In genomic region chr10:72577713-72578112, GRCm38 (mm10) we compare ENCODE assay signal across 31 mouse cellular contexts.
"Had no signal": no experiment of that assay in that cellular context is flagged by ENCODE, and none has a peak within 500 bp of the region (broad histone marks: within the 10 kb centered on the region; RNA-seq: fewer than 3 reads in every experiment).

No protein-coding gene starts in this region.

- H3K4me1 ChIP-seq: heart, embryonic 10.5 days; heart, embryonic 12.5 days; heart, embryonic 13.5 days; heart, embryonic 15.5 days; hindbrain, embryonic 10.5 days; intestine, embryonic 15.5 days; kidney, embryonic 15.5 days had no signal

- H3K4me2 ChIP-seq: heart, embryonic 11.5 days; heart, embryonic 12.5 days; heart, embryonic 13.5 days; heart, embryonic 15.5 days; hindbrain, embryonic 12.5 days; hindbrain, embryonic 13.5 days; hindbrain, embryonic 14.5 days; hindbrain, embryonic 15.5 days; intestine, embryonic 15.5 days; kidney, embryonic 15.5 days had no signal

- DNase-seq: heart, postnatal 10 days; heart, postnatal 14 days; heart, postnatal 4 days; kidney, adult 11 months; kidney, adult 18-20 months; kidney, adult 2 months; kidney, adult 8-10 months; kidney, adult 9 months; kidney, postnatal 10 days; kidney, postnatal 14 days; kidney, postnatal 25 days; kidney, postnatal 36 days; kidney, postnatal 4 days; layer of hippocampus, adult 9-11 months; layer of hippocampus, postnatal 36 days had no signal

- H3K27ac ChIP-seq: heart, embryonic 10.5 days; heart, embryonic 13.5 days; heart, embryonic 15.5 days; hindbrain, embryonic 10.5 days; hindbrain, embryonic 12.5 days; hindbrain, embryonic 13.5 days; hindbrain, embryonic 14.5 days; hindbrain, embryonic 15.5 days; hindbrain, postnatal 0 days; intestine, embryonic 15.5 days; kidney, embryonic 15.5 days; kidney, postnatal 0 days; layer of hippocampus, adult 2 months; left cerebral cortex, adult 2 months had no signal

- H3K4me3 ChIP-seq: heart, embryonic 10.5 days; heart, embryonic 12.5 days; heart, embryonic 13.5 days; heart, embryonic 15.5 days; hindbrain, embryonic 10.5 days; hindbrain, embryonic 12.5 days; hindbrain, embryonic 13.5 days; hindbrain, embryonic 15.5 days; intestine, embryonic 15.5 days; kidney, embryonic 15.5 days; layer of hippocampus, adult 2 months; left cerebral cortex, adult 2 months had no signal

- H3K36me3 ChIP-seq: heart, embryonic 10.5 days; heart, embryonic 12.5 days; heart, embryonic 13.5 days; heart, embryonic 15.5 days; hindbrain, embryonic 10.5 days; hindbrain, embryonic 12.5 days; hindbrain, embryonic 13.5 days; hindbrain, embryonic 15.5 days; intestine, embryonic 15.5 days; kidney, embryonic 15.5 days had no signal

- H3K9ac ChIP-seq: heart, embryonic 12.5 days; heart, embryonic 13.5 days; heart, embryonic 15.5 days; hindbrain, embryonic 12.5 days; hindbrain, embryonic 13.5 days; hindbrain, embryonic 14.5 days; hindbrain, embryonic 15.5 days; intestine, embryonic 15.5 days; kidney, embryonic 15.5 days had no signal

- H3K27me3 ChIP-seq: heart, embryonic 12.5 days; heart, embryonic 13.5 days; heart, embryonic 15.5 days; hindbrain, embryonic 12.5 days; hindbrain, embryonic 13.5 days; hindbrain, embryonic 15.5 days; intestine, embryonic 15.5 days; kidney, embryonic 15.5 days had no signal

- H3K9me3 ChIP-seq: heart, embryonic 10.5 days; heart, embryonic 12.5 days; heart, embryonic 13.5 days; heart, embryonic 15.5 days; hindbrain, embryonic 10.5 days; hindbrain, embryonic 12.5 days; hindbrain, embryonic 13.5 days; hindbrain, embryonic 15.5 days; intestine, embryonic 15.5 days; kidney, embryonic 15.5 days had no signal
